Mouse (Mus musculus) kidney, postnatal 0 days (tissue): ENCODE results near the gene Uggt1. TPM values are rescaled to one million over a fixed set of nuclear protein-coding genes. Genes with fewer than 3 reads are reported as not detected.

ENCODE experiments used
- ATAC-seq: fragments of 200-750 bp; cut with Nextera tagmentation; replicated peaks from 2 replicates; pipeline ENCODE4 v1.8.0; 2017; ENCODE audit warnings: low read depth, moderate number of reproducible peaks, moderate TSS enrichment, moderate library complexity; ENCODE audit not compliant: low FRiP score
- DNase-seq: peaks from one replicate; pipeline ENCODE4 v3.0.0-alpha.2; 2016; ENCODE audit warnings: low spot score
- H3K27ac ChIP-seq: fragments of 300-500 bp; sonication (generic); 2 replicates; pipeline ENCODE4 v1.5.1; 2014; ENCODE audit warnings: mild to moderate bottlenecking
- H3K27me3 ChIP-seq: fragments of 300-500 bp; sonication (generic); 2 replicates; pipeline ENCODE4 v1.6.1; 2014; ENCODE audit warnings: low read length, mixed read lengths; ENCODE audit not compliant: insufficient read depth
- H3K36me3 ChIP-seq: fragments of 300-500 bp; sonication (generic); 2 replicates; pipeline ENCODE4 v1.6.1; 2014; ENCODE audit warnings: low read length, mixed read lengths; ENCODE audit not compliant: insufficient read depth
- H3K4me1 ChIP-seq: fragments of 300-500 bp; sonication (generic); replicated peaks from 2 replicates; pipeline ENCODE4 v1.6.1; 2014; ENCODE audit warnings: antibody characterized with exemption, low read length, mixed read lengths; ENCODE audit not compliant: insufficient read depth
- H3K4me2 ChIP-seq: fragments of 300-500 bp; sonication (generic); 2 replicates; pipeline ENCODE4 v1.6.1; 2014; ENCODE audit warnings: mild to moderate bottlenecking, low read length, moderate library complexity, mixed read lengths
- H3K4me3 ChIP-seq: fragments of 300-500 bp; sonication (generic); replicated peaks from 2 replicates; pipeline ENCODE4 v1.5.1; 2014; ENCODE audit warnings: low read depth, low read length
- H3K9ac ChIP-seq: fragments of 300-500 bp; sonication (generic); 2 replicates; pipeline ENCODE4 v1.6.1; 2014; ENCODE audit warnings: low read depth, low read length
- H3K9me3 ChIP-seq: fragments of 300-500 bp; sonication (generic); replicated peaks from 2 replicates; pipeline ENCODE4 v1.6.1; 2016; ENCODE audit warnings: low read length, inconsistent platforms, mixed read lengths
- CTCF ChIP-seq: IDR thresholded peaks from 2 replicates; pipeline ENCODE4 v1.5.1; 2016; ENCODE audit warnings: antibody characterized with exemption, low read depth, mild to moderate bottlenecking, moderate library complexity
- WGBS: fragments of 180-500 bp; shearing (Covaris S2); extraction: QIAGEN DNeasy Blood & Tissue Kit; methylation state at CpG from one replicate; pipeline ENCODE4 v1.1.7; 2014; 5-methylcytosine and 5-hydroxymethylcytosine counted together
- polyA plus RNA-seq: library from polyadenylated mRNA; unstranded; fragments of >200 nt; fragmentation: Nextera tagmentation; extraction: Ambion mirVana; gene quantifications from 2 replicates; pipeline ENCODE4 v1.2.1, GENCODE M21; 2015

The Uggt1 gene
- polyA plus RNA-seq, 1 experiment from 2014 or later: 41.2 TPM

- no peak for ATAC-seq
- H3K27ac ChIP-seq: peak overlapping the region; percentile 3; the same call in 1 of the 2 replicates
Observed at GRCm38 (mm10) chr1:36275635-36276389, 31.3 kb upstream of the Uggt1 start.

GRCm38 (mm10) chr1:36274455-36274854, 29.9 kb upstream of the Uggt1 start, which contains the start of gene Neurl3:
Neurl3 (minus strand) TSS chr1:36274679.
- no peak for ATAC-seq
- no peak within 1 kb of the TSS for H3K9ac ChIP-seq
- H3K27me3 ChIP-seq: no peaks in the 10 kb centered on the region
- peaks cover 32% of the 10 kb centered on the region for H3K4me1 ChIP-seq
- WGBS: 81% methylated on average over 5 of the region's 5 CpGs
- H3K4me2 ChIP-seq: peak within 1 kb of the TSS; percentile 47
- no peak for DNase-seq
- H3K36me3 ChIP-seq: no peaks in the 10 kb centered on the region
- no peak for TF ChIP-seq CTCF
- H3K4me3 ChIP-seq: 0 out of 2 replicates have a peak within 1 kb of the TSS, but pooled peaks have one; percentile 6
- H3K9me3 ChIP-seq: no peaks in the 10 kb centered on the region
- peak within 1 kb of the TSS; percentile 86 for H3K27ac ChIP-seq

More at GRCm38 (mm10) chr1:36275635-36276389, 31.3 kb upstream of the Uggt1 start:
- Histone ChIP-seq H3K4me3 (no peak overlapping the region), H3K27me3 (no peaks in the 10 kb centered on the region), H3K4me2 (no peak overlapping the region), H3K36me3 (no peaks in the 10 kb centered on the region), H3K4me1 (peaks cover 24% of the 10 kb centered on the region), H3K9ac (no peak overlapping the region), H3K9me3 (no peaks in the 10 kb centered on the region)
- TF ChIP-seq CTCF: no peak
- 60% methylated on average over 13 of the region's 13 CpGs for WGBS
- DNase-seq: no peak

GRCm38 (mm10) chr1:36273288-36273687, 28.8 kb upstream of the Uggt1 start:
- peak overlapping the region; percentile 6; the same call in 1 of the 2 replicates for H3K4me3 ChIP-seq
- H3K4me1 ChIP-seq: peaks cover 38% of the 10 kb centered on the region
- no peak for TF ChIP-seq CTCF
- H3K27me3 ChIP-seq: no peaks in the 10 kb centered on the region
- no peaks in the 10 kb centered on the region for H3K36me3 ChIP-seq
- H3K9ac ChIP-seq: peak overlapping the region; percentile 32; the same call in 1 of the 2 replicates
- peak overlapping the region; percentile 47 for H3K4me2 ChIP-seq
- peak overlapping the region; percentile 86 for H3K27ac ChIP-seq
- H3K9me3 ChIP-seq: no peaks in the 10 kb centered on the region
- peak; percentile 75 for ATAC-seq
- WGBS: under 1% methylated on average over 9 of the region's 9 CpGs
- DNase-seq: peak; percentile 93

GRCm38 (mm10) chr1:36272546-36272945, 28.0 kb upstream of the Uggt1 start:
- Histone ChIP-seq H3K27ac (peak overlapping the region; percentile 86), H3K27me3 (no peaks in the 10 kb centered on the region), H3K4me1 (peaks cover 38% of the 10 kb centered on the region), H3K9me3 (no peaks in the 10 kb centered on the region), H3K4me3 (peak overlapping the region; percentile 6; the same call in 1 of the 2 replicates), H3K9ac (peak overlapping the region; percentile 32; the same call in 1 of the 2 replicates), H3K36me3 (no peaks in the 10 kb centered on the region), H3K4me2 (peak overlapping the region; percentile 47)
- DNase-seq (no peak), ATAC-seq (no peak)
- WGBS: 50% methylated on average over 5 of the region's 5 CpGs
- no peak for TF ChIP-seq CTCF

GRCm38 (mm10) chr1:36271516-36272230, 27.2 kb upstream of the Uggt1 start:
- Histone ChIP-seq H3K4me3 (0 out of 2 replicates have a peak overlapping the region, but pooled peaks have one; percentile 3), H3K27me3 (no peaks in the 10 kb centered on the region), H3K9ac (no peak overlapping the region), H3K9me3 (no peaks in the 10 kb centered on the region), H3K4me2 (peak overlapping the region; percentile 47), H3K4me1 (peaks cover 38% of the 10 kb centered on the region), H3K36me3 (no peaks in the 10 kb centered on the region), H3K27ac (peak overlapping the region; percentile 86)
- TF ChIP-seq CTCF: no peak
- WGBS: 58% methylated on average over 8 of the region's 8 CpGs
- DNase-seq (no peak), ATAC-seq (no peak)

- Histone ChIP-seq H3K4me1 (peaks cover 38% of the 10 kb centered on the region), H3K9ac (no peak overlapping the region; the same call in 1 of the 2 replicates), H3K4me3 (no peak overlapping the region), H3K4me2 (peak overlapping the region; percentile 1), H3K9me3 (no peaks in the 10 kb centered on the region), H3K27me3 (no peaks in the 10 kb centered on the region), H3K27ac (peak overlapping the region; percentile 86), H3K36me3 (no peaks in the 10 kb centered on the region)
- TF ChIP-seq CTCF: no peak
- 36% methylated on average over 3 of the region's 3 CpGs for whole genome bisulfite sequencing
- ATAC-seq (peak; percentile 11; the same call in 1 of the 2 replicates), DNase-seq (peak; percentile 81)
Observed at GRCm38 (mm10) chr1:36270666-36271065, 26.1 kb upstream of the Uggt1 start.
